Mouse (Mus musculus) urinary bladder, postnatal 25 days (tissue): Measurements from ENCODE around the gene Papss2.

Experiments used
- DNase-seq: peaks from one replicate; pipeline ENCODE4 v3.0.0; 2022; ENCODE audit warnings: low spot score

The Papss2 gene

DNA sequence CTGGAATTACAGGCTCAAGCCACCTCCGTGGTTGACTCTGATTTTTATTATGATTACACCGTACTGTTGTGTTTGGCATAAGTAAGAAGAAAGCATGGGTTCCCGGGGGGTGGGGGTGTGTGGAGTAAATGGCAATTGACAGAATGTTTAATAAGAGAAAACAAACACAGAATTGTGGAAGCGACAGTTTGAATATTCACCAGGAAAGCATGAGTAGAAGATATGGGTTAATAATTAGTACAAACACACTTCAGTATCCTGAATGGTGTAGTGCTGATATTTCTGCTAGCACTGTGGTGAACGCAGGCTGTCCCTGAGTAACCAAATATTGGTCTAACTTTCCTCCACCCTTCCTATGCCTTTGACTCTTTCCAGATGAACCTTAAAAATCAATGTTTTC, 3.8 kb downstream of the Papss2 start:
- no peak for DNase-seq

DNA sequence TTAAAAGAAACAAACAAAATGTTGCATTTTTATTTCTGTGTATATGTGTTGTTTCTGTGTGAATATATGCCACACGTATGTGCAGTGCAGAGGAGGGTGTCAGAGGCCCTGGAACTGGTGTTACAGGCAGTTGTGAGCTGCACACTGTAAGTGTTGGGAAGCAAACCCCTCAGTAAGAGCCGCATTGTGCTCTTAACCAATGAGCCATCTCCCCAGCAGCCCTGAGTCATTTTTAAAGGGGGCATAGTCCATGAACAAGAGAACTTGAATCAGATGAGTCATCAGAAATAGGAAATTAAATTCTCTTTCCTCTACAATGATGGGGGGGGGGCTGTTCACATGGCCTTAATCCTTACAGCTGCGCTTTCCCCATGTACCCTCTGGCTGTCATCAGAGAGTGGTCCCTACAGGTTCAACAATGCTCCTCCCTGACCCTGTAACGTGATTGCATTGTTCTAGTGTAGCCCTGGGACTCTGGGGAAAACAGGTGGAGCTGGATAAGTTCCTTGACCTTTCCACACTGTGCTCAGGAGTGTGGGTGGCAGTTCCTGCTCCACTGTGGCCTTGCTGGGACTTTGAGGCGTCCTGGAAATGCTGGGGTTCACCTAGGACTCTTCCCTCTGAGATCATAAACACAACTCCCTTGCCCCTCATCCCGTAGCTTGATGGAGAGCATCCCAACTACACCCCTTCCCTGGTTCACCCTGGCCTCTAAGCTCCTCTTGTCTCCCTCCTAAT, 5.6 kb downstream of the Papss2 start:
- DNase-seq: no peak

GRCm38 (mm10) chr19:32603466-32603865, 7.9 kb downstream of the Papss2 start:
- DNase-seq: no peak

DNA sequence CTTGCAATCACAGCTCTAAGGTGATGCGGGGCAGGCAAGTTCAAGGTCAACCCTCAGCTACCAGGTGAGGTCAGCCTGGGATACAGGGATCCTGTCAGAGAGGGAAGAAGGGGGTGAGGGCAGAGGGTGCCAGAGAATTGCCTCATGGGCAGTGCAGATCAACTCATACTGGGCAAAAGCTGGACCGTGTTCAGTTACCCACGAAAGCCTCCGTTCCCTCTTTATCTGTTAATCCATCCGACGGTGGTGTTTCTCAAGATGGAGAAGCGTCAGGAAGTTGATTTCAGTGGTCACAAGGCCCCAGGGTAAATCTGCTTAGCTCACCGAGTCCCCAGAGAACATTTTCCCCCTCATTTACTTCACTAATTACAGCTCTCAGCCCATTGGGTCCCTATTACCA, 8.5 kb downstream of the Papss2 start:
- no peak for DNase-seq

DNA sequence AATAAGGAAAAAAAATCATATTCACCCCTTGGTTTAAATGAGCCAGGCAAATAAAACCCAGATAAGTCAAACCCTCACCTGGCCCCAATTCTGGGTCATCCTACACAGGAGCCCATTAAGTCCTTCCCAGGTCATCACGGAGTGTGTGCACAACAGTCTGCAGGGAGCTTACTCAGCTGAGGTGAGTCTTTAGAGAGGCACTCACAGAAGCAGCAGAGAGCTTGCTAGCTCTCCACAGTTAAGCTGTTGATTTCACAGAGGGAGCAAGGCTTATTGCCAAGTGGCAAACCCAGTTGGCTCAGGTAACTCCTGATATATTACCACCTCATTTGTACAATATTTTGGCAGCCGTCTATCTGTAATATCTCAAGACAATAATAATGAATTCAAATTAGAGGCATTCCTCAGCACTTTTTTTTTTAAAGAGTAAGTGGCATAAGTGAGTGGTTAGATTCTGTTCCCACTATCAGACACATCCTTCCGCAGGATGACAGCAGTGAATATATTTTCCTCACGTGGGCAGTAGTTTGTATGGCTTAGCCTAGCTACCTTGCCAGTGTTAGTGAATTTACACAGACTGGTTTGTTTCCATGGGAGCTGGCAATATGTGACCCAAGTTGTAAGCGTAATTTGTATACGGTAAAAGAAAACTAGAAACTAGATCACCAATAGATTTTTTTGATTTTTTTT, 9.1 kb downstream of the Papss2 start:
- no peak for DNase-seq

GRCm38 (mm10) chr19:32606227-32606827, 10.7 kb downstream of the Papss2 start:
- DNase-seq: no peak

- no peak for DNase-seq
Measured at GRCm38 (mm10) chr19:32607036-32607435, 11.4 kb downstream of the Papss2 start.

GRCm38 (mm10) chr19:32611386-32612092, 15.9 kb downstream of the Papss2 start:
- DNase-seq: no peak

GRCm38 (mm10) chr19:32614046-32614771, 18.6 kb downstream of the Papss2 start:
- no peak for DNase-seq

DNA sequence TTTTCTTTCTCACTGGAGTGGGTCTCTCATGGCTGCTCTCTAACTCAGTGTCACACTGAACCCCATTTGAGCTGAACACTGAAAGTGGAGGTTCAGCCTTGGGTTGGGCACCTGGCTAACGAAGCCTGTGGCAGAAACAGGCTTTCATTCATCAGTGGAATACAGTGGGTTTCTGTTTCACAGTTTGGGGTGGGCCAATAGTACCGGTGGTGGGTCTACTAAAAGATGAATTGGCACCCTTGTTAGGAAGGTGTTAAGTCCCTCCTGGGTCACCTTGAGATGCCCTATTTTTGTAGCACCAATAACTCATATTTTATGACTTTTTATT, 19.1 kb downstream of the Papss2 start:
- no peak for DNase-seq

DNA sequence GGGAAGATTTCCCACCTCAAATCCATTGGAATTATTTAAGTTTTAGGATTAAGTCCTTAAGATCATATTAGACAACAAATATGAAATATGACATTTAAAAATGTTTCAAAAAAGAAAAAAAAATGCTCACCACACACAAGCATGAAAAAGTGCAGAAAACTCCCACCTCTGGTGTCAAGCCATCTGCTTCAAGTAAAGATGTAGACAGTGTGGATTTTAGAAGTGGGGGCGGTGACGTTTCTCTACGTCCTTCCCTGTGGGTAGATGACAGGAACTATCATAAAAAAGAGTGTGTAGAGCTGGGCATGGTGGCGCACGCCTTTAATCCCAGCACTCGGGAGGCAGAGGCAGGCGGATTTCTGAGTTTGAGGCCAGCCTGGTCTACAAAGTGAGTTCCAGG, 21.1 kb downstream of the Papss2 start:
- no peak for DNase-seq

DNA sequence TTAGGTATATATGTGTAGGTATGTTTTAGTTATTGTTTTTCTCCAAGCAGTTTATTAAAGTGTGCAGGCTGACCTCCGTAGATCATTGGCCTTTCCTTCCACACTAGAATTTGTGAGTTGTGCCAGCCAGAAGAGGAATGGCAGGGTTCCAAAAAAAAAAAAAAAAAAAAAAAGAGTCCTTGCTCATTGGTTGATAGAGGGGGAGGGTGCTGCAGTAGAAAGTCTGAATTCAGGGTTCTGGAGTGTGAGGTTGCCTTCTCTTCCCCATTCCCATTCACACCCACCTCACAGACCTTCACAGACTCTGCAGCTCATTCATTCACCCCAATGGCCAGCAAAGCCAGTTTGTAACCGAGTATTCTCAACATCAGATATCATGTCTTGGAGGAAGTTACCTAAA, 24.1 kb downstream of the Papss2 start:
- DNase-seq: no peak

DNA sequence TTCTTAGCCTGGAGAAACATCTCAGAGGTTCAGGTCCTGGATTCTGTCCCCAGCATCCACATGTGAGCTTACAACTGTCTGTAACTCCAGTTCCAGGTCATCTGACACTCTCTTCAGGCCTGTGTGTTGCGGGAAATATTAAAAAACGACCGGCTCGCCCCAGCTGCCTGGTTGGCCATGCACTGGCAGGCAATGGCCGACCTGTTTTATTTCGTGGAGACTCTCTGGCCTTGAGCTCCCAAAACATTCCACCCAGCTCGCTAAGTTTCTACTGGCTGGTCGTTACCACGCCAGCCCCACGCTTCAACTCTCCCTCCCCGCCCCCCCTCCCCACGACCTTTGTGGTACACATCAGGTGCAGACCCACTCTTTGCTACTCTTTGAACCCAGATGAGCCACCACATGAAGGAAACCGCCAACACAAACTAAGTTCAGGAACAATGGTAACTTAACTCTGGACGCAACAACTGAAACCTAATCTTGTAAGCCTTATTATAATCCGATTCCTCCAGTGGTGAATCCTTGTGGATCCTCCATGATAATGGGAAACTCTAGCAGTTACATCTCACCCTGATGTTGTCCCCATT, 25.4 kb downstream of the Papss2 start:
- no peak for DNase-seq

DNA sequence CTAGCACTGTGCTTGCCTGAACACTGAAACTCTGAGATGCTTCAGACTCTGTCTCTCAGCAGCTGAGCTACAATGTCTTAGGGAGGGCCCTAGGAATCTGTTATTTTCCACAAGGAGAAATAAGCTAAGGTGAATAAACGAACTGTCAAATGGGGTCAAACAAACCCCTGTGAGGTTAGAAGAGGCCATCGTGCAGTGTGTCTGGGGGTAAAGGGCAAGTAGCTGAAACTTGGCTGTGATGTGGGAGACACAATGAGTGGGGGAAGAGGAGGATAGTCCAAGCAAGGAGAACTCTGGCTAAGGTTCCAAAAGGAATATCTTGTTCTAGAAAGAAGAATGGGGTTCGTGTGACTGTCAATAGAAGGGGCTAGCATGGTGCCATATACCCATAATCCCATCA, 26.6 kb downstream of the Papss2 start:
- DNase-seq: no peak

DNA sequence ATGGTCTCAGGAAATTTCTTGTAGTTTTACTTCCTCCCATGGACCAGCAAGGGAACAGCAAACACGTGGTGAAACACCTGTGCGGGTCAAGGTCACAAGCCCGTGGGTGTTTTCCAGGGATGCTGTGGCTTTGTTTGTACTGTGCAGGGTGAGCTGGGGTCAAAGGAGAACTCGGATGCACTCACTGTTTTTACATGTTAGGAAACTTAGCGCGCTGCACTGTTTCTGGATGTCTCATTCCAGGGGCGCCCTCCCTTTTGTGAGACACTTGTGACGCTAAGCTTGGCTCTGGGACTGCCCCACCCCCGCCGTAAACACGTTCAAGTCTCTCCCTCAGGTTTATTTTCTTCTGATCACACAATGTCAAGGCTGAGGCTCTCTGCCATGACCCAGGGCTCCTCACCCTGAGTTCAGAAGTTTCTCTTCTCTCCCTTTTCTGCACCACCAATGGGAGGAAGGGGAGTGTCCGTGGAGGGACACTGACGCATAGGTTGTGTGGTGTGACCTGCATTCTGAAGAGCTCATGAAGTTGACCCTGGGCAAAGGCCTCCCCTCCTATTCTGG, 31.3 kb downstream of the Papss2 start:
- DNase-seq: no peak

GRCm38 (mm10) chr19:32627631-32628030, 32.0 kb downstream of the Papss2 start:
- no peak for DNase-seq

DNA sequence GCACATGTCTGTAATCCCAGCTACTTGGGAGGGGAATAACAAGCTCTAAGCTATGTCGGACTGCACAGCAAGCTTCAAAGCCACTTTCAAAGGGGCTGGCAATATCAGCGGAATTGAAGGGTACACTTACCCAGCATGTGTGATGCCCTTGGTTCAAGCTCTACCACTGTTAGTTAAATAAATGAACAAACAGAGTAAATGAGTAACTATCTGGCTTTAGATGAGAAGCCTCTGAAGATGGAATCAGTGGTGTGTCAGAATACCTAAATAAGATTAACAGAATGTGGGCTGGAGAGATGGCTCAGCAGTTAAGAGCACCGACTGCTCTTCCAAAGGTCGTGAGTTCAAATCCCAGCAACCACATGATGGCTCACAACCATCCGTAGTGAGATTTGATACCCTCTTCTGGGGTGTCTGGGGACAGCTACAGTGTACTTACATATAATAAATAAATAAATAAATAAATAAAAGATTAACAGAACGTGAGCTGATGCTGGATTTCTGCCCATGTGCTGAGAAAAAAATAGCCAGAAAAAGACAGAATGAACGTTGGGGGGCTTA, 33.1 kb downstream of the Papss2 start:
- no peak for DNase-seq

DNA sequence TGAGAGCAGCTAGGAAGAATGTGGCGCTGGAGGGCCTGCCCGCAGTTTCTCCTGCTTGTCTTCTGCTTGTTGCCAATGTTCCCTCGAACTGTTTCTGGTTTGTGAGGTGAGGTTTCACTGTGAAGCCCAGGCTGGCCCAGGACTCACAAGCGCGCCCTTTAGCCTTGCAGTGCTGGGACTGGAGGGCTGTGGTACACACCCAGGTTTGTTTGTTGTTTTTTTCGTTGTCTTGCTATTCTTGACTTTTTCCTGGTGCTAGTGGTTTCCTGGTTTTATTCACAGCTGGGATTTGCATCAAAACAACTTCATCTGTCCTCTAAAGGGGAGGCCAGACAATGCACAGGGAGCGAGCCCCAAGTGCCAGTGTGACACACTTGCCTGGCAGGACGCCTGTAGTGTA, 39.3 kb downstream of the Papss2 start:
- DNase-seq: no peak

GRCm38 (mm10) chr19:32637357-32638275, 42.0 kb downstream of the Papss2 start:
- no peak for DNase-seq

DNA sequence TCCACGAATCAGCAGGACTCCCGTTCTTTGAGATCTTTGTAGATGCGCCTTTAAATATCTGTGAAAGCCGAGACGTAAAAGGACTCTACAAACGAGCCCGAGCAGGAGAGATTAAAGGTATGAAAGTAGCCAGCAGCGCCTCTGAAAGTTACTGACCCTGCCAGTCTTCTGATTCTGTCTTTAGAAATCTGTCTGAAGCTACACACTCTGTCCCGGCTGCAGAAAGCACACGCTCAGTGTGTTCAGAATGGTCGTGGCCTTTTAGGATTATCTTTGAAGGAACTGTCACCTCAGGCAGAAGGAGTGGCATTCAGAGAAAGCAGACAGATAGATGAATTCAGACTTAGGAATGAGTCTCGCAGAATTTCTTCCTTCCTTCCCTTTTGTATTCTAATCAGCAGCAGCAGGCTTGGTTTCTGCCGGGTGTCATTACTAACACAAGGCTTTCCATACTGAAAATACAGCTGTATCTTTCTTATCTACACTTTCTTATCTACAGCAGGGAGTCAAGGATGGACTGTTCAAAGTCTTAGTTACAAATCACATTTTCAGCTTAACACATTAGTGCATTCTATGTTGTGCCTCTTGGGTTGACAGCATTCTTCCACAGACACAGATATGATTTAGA, 42.8 kb downstream of the Papss2 start:
- no peak for DNase-seq
